Mouse (Mus musculus): ENCODE data around the gene Dnajc6. TPM values are rescaled to one million over a fixed set of nuclear protein-coding genes. Genes with fewer than 3 reads are reported as not detected.

Dnajc6 gene
- total and polyA plus RNA-seq, 3 experiments, result 15.0 to 20.2 TPM; not detected in 1

DNA sequence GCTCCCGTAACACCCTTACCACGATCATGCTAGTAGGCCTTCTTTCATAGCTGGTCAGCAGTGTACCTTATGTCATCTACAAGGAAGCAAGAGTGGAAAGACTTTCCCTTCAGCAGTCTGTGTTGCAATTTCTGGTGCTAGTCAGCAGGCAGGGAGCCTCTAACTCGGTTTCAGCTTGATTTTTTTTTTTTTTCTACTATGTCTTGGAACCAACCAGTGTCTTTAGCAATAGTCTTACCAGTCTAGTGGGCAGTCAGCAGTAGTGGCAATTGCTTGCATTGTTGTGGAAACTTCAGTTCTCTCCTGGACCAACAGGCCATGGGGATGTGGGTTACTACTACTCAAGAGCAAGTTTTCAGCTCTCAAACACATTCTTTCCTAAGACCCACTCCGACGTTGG lies 78.9 kb downstream of the Dnajc6 start:
- TF ChIP-seq JUND (IDR thresholded peaks at IDR 0.05; ENCODE audit: low read depth, low read length) (no peak), ZKSCAN1 (IDR thresholded peaks at IDR 0.05; ENCODE audit: low read depth, low read length) (no peak), MAFK (IDR thresholded peaks at IDR 0.05; ENCODE audit: borderline replicate concordance, low read depth, low read length) (no peak), EP300 (IDR thresholded peaks at IDR 0.05; ENCODE audit: low read depth in 1 of 2, low read length in 2 of 2) (no peak), ZMIZ1 (IDR thresholded peaks at IDR 0.05; ENCODE audit: low read depth, low read length) (no peak), SMC3 (IDR thresholded peaks at IDR 0.05; ENCODE audit: low read depth, low read length) (no peak), MYC (IDR thresholded peaks at IDR 0.05; ENCODE audit: low read depth, low read length) (no peak), ZNF384 (IDR thresholded peaks at IDR 0.05; ENCODE audit: low read depth, low read length) (no peak), NELFE (IDR thresholded peaks at IDR 0.05; ENCODE audit: low read depth, low read length) (no peak), KAT2A (conservative IDR thresholded peaks at IDR 0.05; ENCODE audit: low read depth, low read length) (no peak), MAX (IDR thresholded peaks at IDR 0.05; ENCODE audit: low read length) (no peak), MYB (IDR thresholded peaks at IDR 0.05; ENCODE audit: low read depth, low read length) (no peak), BHLHE40 (IDR thresholded peaks at IDR 0.05; ENCODE audit: borderline replicate concordance, low read depth, low read length) (no peak), MXI1 (IDR thresholded peaks at IDR 0.05; ENCODE audit: low read depth, low read length) (no peak), CTCF (IDR thresholded peaks at IDR 0.05 in 2 of 3, conservative IDR thresholded peaks at IDR 0.05 in 1 of 3; ENCODE audit: control insufficient read depth in 1 of 3, insufficient read depth in 1 of 3, low read depth in 2 of 3, low read length in 3 of 3, poor library complexity in 1 of 3, severe bottlenecking in 1 of 3) (no peak), SIN3A (IDR thresholded peaks at IDR 0.05; ENCODE audit: low read length) (no peak)
- no peaks in the 10 kb centered on the region for H3K9me3 ChIP-seq (replicated peaks; ENCODE audit: insufficient read depth, low read length)
- H3K79me2 ChIP-seq (ENCODE audit: control insufficient read depth, insufficient read depth, low read length, poor library complexity), result no peaks in the 10 kb centered on the region
- H3K27me3 ChIP-seq (ENCODE audit: control insufficient read depth in 1 of 2, insufficient read depth in 2 of 2, low read length in 2 of 2), result no peaks in the 10 kb centered on the region
- H3K9ac ChIP-seq (ENCODE audit: control insufficient read depth, low read depth, low read length, poor library complexity, severe bottlenecking), result no peak overlapping the region
- H3K36me3 ChIP-seq (ENCODE audit: control insufficient read depth in 1 of 2, insufficient read depth in 2 of 2, low read length in 2 of 2), result peaks cover 0 to 1% of the 10 kb centered on the region in 2 experiments; a peak in 1 of 4 replicates
- H3K27ac ChIP-seq (ENCODE audit: control insufficient read depth, low read depth, low read length), result no peak overlapping the region
- no peaks in the 10 kb centered on the region for H3K4me1 ChIP-seq (ENCODE audit: control insufficient read depth in 1 of 2, insufficient read depth in 2 of 2, low read length in 2 of 2)
- H3K4me3 ChIP-seq (ENCODE audit: control insufficient read depth in 1 of 2, insufficient read depth in 1 of 2, low read depth in 2 of 2, low read length in 2 of 2), result no peak overlapping the region
- DNase-seq (ENCODE audit: low read depth, low spot score), result no peak

DNA sequence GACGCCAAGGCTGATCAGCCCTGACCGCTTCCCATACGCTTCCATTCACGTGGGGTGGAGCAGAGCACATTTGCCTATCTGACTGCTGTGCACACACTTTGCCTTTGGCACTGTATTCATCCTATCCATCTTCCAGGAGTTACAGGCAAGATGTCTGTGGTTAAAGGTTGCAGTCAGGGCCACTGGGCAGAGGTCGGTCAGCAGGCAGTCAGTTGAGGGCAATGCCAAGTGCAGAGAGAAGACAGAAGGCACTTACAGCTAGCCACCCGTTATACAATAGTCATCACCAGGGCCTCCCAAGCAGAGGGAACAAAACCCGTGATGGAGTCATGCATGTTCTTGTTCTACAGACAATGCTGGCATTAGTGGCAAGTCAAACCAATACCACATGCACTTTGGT lies 82.3 kb downstream of the Dnajc6 start:
- DNase-seq (ENCODE audit: low read depth, low spot score), result no peak
- H3K4me1 ChIP-seq (ENCODE audit: control insufficient read depth in 1 of 2, insufficient read depth in 2 of 2, low read length in 2 of 2), result no peaks in the 10 kb centered on the region
- H3K27me3 ChIP-seq (ENCODE audit: control insufficient read depth in 1 of 2, insufficient read depth in 2 of 2, low read length in 2 of 2), result no peaks in the 10 kb centered on the region
- no peak overlapping the region for H3K9ac ChIP-seq (ENCODE audit: control insufficient read depth, low read depth, low read length, poor library complexity, severe bottlenecking)
- no peak for TF ChIP-seq NELFE (IDR thresholded peaks at IDR 0.05; ENCODE audit: low read depth, low read length)
- no peak for TF ChIP-seq POLR2AphosphoS2 (IDR thresholded peaks at IDR 0.05; ENCODE audit: low read length)
- no peak for TF ChIP-seq NRF1 (IDR thresholded peaks at IDR 0.05; ENCODE audit: insufficient read depth, low read depth, low read length, poor library complexity, severe bottlenecking)
- no peak for TF ChIP-seq CTCF (IDR thresholded peaks at IDR 0.05 in 2 of 3, conservative IDR thresholded peaks at IDR 0.05 in 1 of 3; ENCODE audit: control insufficient read depth in 1 of 3, insufficient read depth in 1 of 3, low read depth in 2 of 3, low read length in 3 of 3, poor library complexity in 1 of 3, severe bottlenecking in 1 of 3)
- TF ChIP-seq JUND (IDR thresholded peaks at IDR 0.05; ENCODE audit: low read depth, low read length), result no peak
- TF ChIP-seq USF2 (IDR thresholded peaks at IDR 0.05; ENCODE audit: borderline replicate concordance in 1 of 2, insufficient read depth in 1 of 2, low read depth in 1 of 2, low read length in 2 of 2), result no peak
- no peak for TF ChIP-seq POLR2A (IDR thresholded peaks at IDR 0.05; ENCODE audit: control insufficient read depth in 1 of 2, insufficient read depth in 1 of 2, low read depth in 1 of 2, low read length in 2 of 2, poor library complexity in 1 of 2)
- TF ChIP-seq MAX (IDR thresholded peaks at IDR 0.05; ENCODE audit: low read length), result no peak
- no peak for TF ChIP-seq RCOR1 (IDR thresholded peaks at IDR 0.05; ENCODE audit: low read depth, low read length)
- no peak for TF ChIP-seq E2F4 (IDR thresholded peaks at IDR 0.05; ENCODE audit: borderline replicate concordance, low read depth, low read length)
- TF ChIP-seq USF1 (IDR thresholded peaks at IDR 0.05; ENCODE audit: low read depth, low read length), result no peak
- no peak for TF ChIP-seq UBTF (IDR thresholded peaks at IDR 0.05; ENCODE audit: borderline replicate concordance, insufficient read depth, low read depth, low read length)
- no peaks in the 10 kb centered on the region for H3K79me2 ChIP-seq (ENCODE audit: control insufficient read depth, insufficient read depth, low read length, poor library complexity)
- H3K4me3 ChIP-seq (ENCODE audit: control insufficient read depth in 1 of 2, insufficient read depth in 1 of 2, low read depth in 2 of 2, low read length in 2 of 2), result no peak overlapping the region
- H3K9me3 ChIP-seq (replicated peaks; ENCODE audit: insufficient read depth, low read length), result no peaks in the 10 kb centered on the region
- H3K27ac ChIP-seq (ENCODE audit: control insufficient read depth, low read depth, low read length), result no peak overlapping the region
- H3K36me3 ChIP-seq (ENCODE audit: control insufficient read depth in 1 of 2, insufficient read depth in 2 of 2, low read length in 2 of 2), result peaks cover 0 to 1% of the 10 kb centered on the region in 2 experiments; a peak in 1 of 4 replicates
